Mouse (Mus musculus): Measurements from ENCODE around the gene Dbh.

DNA sequence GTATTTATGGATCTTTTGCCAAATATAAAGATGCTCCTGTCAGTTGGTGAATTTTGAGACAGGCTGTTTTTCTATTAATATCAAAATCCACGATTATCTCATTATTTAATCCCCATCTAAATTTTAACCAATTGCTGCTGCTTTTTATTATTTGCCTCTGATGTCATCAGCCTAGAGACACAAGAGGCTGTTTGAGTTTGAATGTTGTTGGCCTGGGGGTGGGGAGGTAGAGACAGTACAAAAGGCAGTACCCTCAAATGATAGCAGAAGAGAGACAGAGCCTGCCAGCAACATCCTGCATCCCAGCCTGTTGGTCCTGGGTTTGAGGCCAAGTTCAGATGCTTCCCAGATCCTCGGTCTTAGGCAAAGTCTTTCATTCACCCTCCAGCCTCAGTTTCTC is 9.2 kb downstream of the Dbh start:
- no peak for TF ChIP-seq CTCF (IDR thresholded peaks at IDR 0.05; ENCODE audit: insufficient read depth, low read depth, low read length)
- TF ChIP-seq POLR2A (IDR thresholded peaks at IDR 0.05; ENCODE audit: insufficient read depth, low read depth, low read length): no peak
